Mouse (Mus musculus): ENCODE data around the gene Ddr2. TPM values are rescaled to one million over a fixed set of nuclear protein-coding genes. Genes with fewer than 3 reads are reported as not detected.

Ddr2 gene
- polyA plus RNA-seq, 1 experiment from 2014 or later: 29.5 TPM

DNA sequence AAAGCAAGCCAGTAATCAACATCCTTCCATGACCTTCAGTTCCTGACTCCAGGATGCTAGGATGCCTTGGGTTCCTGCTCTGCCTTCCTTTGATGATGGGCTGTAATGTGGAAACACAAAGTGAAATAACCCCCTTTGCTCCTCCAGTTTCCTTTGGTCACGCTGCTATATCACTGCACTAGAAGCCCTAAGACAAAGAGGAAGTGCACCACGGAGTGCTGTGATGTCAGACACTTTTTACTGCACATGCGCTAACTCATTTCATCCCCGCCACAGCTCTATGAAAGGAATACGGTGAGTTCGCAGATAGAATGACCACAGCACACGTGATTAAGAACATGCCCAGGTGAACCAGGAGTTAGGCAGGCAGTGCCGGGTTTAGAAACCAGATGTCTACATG lies 36.8 kb downstream of the Ddr2 start:
- WGBS: 81% methylated on average over 8 of the region's 8 CpGs
- ATAC-seq (ENCODE audit: low FRiP score, low TSS enrichment): no peak
- no peaks in the 10 kb centered on the region for H3K36me3 ChIP-seq (ENCODE audit: control insufficient read depth, insufficient read depth, low read length)
- no peak overlapping the region for H3K9ac ChIP-seq (ENCODE audit: low read depth, low read length)
- no peak overlapping the region for H3K4me3 ChIP-seq (ENCODE audit: low read length)
- no peaks in the 10 kb centered on the region for H3K4me1 ChIP-seq (ENCODE audit: control insufficient read depth, insufficient read depth, low read length)
- H3K27me3 ChIP-seq (ENCODE audit: control insufficient read depth, insufficient read depth, low read length): no peaks in the 10 kb centered on the region
- H3K4me2 ChIP-seq (replicated peaks; ENCODE audit: low read depth, low read length): no peak overlapping the region
- H3K27ac ChIP-seq (ENCODE audit: low read depth, low read length): no peak overlapping the region
- no peaks in the 10 kb centered on the region for H3K9me3 ChIP-seq (ENCODE audit: control insufficient read depth, low read length)

DNA sequence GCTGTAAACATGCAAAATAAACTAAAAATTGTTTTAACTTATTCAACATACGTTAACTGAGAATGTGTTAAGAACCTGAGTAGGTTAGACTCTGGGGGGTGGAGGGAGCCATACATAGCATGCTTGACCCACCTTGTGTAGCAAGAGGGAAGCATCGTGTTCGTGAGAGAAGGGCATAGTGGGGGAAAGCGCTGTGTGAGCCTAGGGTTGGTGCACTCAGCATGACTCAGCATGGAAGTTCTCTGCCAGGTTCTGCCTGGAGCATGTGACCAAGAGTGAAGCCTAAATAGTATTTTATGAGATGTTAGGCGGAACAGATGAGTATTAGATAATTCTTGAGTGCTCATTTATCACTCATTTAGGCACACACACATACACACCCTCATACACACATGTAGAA lies 41.4 kb downstream of the Ddr2 start:
- no peak overlapping the region for H3K4me3 ChIP-seq (ENCODE audit: low read length)
- peaks cover 15% of the 10 kb centered on the region for H3K4me1 ChIP-seq (ENCODE audit: control insufficient read depth, insufficient read depth, low read length)
- H3K4me2 ChIP-seq (replicated peaks; ENCODE audit: low read depth, low read length): no peak overlapping the region
- ATAC-seq (ENCODE audit: low FRiP score, low TSS enrichment): no peak
- no peak overlapping the region for H3K9ac ChIP-seq (ENCODE audit: low read depth, low read length)
- no peak overlapping the region for H3K27ac ChIP-seq (ENCODE audit: low read depth, low read length)
- no peaks in the 10 kb centered on the region for H3K36me3 ChIP-seq (ENCODE audit: control insufficient read depth, insufficient read depth, low read length)
- H3K9me3 ChIP-seq (ENCODE audit: control insufficient read depth, low read length): no peaks in the 10 kb centered on the region
- no peaks in the 10 kb centered on the region for H3K27me3 ChIP-seq (ENCODE audit: control insufficient read depth, insufficient read depth, low read length)
- 88% methylated on average over 5 of the region's 5 CpGs for WGBS

DNA sequence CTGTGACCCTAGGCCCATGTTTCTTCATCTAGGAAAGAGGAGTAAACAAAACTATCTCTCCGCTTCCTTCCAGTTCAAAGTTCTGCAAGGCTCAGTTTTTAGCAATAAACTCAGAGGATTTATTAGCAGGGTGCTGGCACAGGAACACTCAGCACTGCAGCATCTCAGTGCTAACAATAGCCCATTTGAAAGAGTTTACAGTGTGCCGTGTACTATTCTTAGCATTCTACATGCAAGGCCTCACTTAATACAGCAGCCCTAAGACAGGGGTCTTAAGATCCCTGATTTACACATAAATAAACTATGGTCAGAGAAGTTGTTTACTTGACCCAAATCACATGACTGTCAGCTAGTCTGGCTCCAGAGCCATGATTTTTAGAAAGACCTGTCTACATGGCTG lies 44.6 kb downstream of the Ddr2 start:
- H3K4me3 ChIP-seq (ENCODE audit: low read length): no peak overlapping the region
- H3K27ac ChIP-seq (ENCODE audit: low read depth, low read length): peak overlapping the region; percentile 17; the same call in 1 of the 2 replicates
- peaks cover 22% of the 10 kb centered on the region for H3K4me1 ChIP-seq (ENCODE audit: control insufficient read depth, insufficient read depth, low read length)
- H3K9ac ChIP-seq (ENCODE audit: low read depth, low read length): no peak overlapping the region
- H3K4me2 ChIP-seq (replicated peaks; ENCODE audit: low read depth, low read length): no peak overlapping the region
- no peaks in the 10 kb centered on the region for H3K9me3 ChIP-seq (ENCODE audit: control insufficient read depth, low read length)
- ATAC-seq (ENCODE audit: low FRiP score, low TSS enrichment): no peak
- no peaks in the 10 kb centered on the region for H3K36me3 ChIP-seq (ENCODE audit: control insufficient read depth, insufficient read depth, low read length)
- 47% methylated on average over 2 of the region's 2 CpGs for WGBS
- no peaks in the 10 kb centered on the region for H3K27me3 ChIP-seq (ENCODE audit: control insufficient read depth, insufficient read depth, low read length)

DNA sequence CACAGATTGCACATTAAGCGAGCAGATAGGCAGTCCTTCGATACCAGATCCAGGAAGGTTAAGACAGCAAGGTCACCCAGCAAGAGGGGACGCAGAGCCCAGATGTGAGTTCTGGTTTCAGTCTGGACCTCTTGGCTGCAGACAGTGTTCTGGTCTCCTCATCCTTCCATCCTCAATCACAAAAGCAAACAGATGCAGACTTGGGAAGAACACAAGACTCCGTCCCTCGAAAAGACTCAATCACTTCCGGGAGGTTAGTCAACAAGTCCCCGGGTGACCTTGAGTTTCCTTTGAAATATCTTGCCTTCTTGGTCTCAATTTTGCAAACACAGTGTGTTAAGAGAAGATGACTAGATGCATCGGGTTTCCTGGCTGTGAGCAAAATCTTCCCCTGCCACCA lies 45.6 kb downstream of the Ddr2 start:
- WGBS: 73% methylated on average over 8 of the region's 8 CpGs
- no peaks in the 10 kb centered on the region for H3K36me3 ChIP-seq (ENCODE audit: control insufficient read depth, insufficient read depth, low read length)
- H3K9ac ChIP-seq (ENCODE audit: low read depth, low read length): no peak overlapping the region
- peaks cover 22% of the 10 kb centered on the region for H3K4me1 ChIP-seq (ENCODE audit: control insufficient read depth, insufficient read depth, low read length)
- no peak overlapping the region for H3K4me3 ChIP-seq (ENCODE audit: low read length)
- H3K4me2 ChIP-seq (replicated peaks; ENCODE audit: low read depth, low read length): no peak overlapping the region
- H3K27me3 ChIP-seq (ENCODE audit: control insufficient read depth, insufficient read depth, low read length): no peaks in the 10 kb centered on the region
- 0 out of 2 replicates have a peak overlapping the region, but pooled peaks have one; percentile 55 for H3K27ac ChIP-seq (ENCODE audit: low read depth, low read length)
- ATAC-seq (ENCODE audit: low FRiP score, low TSS enrichment): no peak
- H3K9me3 ChIP-seq (ENCODE audit: control insufficient read depth, low read length): no peaks in the 10 kb centered on the region

DNA sequence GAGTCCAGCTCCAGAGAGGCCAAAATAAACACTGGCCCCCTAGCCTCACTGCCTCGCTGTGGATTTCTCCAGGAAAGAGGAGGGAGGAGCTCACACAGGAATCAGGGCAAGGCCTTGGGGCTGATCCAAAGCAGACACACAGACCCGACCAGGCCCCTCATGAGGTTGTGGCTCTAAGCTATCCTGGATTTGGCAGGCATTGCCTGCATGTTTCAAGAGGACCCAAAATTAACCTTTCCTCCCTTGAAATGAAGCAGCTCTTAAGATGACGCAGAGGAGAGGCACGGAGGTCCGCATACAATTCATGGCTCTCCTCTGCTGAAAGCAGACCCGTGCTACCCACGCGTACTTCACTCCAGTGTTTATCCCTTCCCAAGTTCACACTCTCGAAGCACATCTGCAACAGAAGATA lies 46.5 kb downstream of the Ddr2 start:
- H3K27ac ChIP-seq (ENCODE audit: low read depth, low read length): peak overlapping the region; percentile 55
- peaks cover 22% of the 10 kb centered on the region for H3K4me1 ChIP-seq (ENCODE audit: control insufficient read depth, insufficient read depth, low read length)
- H3K36me3 ChIP-seq (ENCODE audit: control insufficient read depth, insufficient read depth, low read length): no peaks in the 10 kb centered on the region
- no peak overlapping the region for H3K4me3 ChIP-seq (ENCODE audit: low read length)
- no peak overlapping the region for H3K9ac ChIP-seq (ENCODE audit: low read depth, low read length)
- 27% methylated on average over 9 of the region's 9 CpGs for WGBS
- H3K4me2 ChIP-seq (replicated peaks; ENCODE audit: low read depth, low read length): no peak overlapping the region
- no peaks in the 10 kb centered on the region for H3K27me3 ChIP-seq (ENCODE audit: control insufficient read depth, insufficient read depth, low read length)
- no peaks in the 10 kb centered on the region for H3K9me3 ChIP-seq (ENCODE audit: control insufficient read depth, low read length)
- peak; percentile 92 for ATAC-seq (ENCODE audit: low FRiP score, low TSS enrichment)

DNA sequence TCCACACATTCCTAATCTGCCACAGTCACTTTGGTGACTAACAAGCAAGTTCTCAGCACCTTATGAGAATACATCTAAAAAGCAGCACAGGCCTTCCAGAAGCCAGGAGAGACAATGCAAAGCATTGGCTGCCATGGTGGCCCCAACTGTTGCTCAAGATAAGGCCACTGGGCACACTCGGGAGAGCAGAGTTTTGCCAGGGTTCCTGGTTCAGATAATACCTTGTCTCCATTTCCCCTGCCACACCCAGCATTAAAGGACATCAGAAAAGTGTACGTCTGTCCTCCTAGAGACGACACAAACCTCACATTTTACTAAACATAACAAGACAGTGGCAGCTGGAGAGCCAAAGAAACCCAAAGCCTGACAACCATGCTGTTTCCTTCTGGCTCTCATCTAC lies 50.3 kb downstream of the Ddr2 start:
- H3K4me2 ChIP-seq (replicated peaks; ENCODE audit: low read depth, low read length): no peak overlapping the region
- no peak overlapping the region for H3K9ac ChIP-seq (ENCODE audit: low read depth, low read length)
- no peaks in the 10 kb centered on the region for H3K9me3 ChIP-seq (ENCODE audit: control insufficient read depth, low read length)
- WGBS: 41% methylated on average over 3 of the region's 3 CpGs
- no peak for ATAC-seq (ENCODE audit: low FRiP score, low TSS enrichment)
- H3K36me3 ChIP-seq (ENCODE audit: control insufficient read depth, insufficient read depth, low read length): no peaks in the 10 kb centered on the region
- H3K27me3 ChIP-seq (ENCODE audit: control insufficient read depth, insufficient read depth, low read length): no peaks in the 10 kb centered on the region
- H3K27ac ChIP-seq (ENCODE audit: low read depth, low read length): no peak overlapping the region
- no peak overlapping the region for H3K4me3 ChIP-seq (ENCODE audit: low read length)
- peaks cover 18% of the 10 kb centered on the region for H3K4me1 ChIP-seq (ENCODE audit: control insufficient read depth, insufficient read depth, low read length)

DNA sequence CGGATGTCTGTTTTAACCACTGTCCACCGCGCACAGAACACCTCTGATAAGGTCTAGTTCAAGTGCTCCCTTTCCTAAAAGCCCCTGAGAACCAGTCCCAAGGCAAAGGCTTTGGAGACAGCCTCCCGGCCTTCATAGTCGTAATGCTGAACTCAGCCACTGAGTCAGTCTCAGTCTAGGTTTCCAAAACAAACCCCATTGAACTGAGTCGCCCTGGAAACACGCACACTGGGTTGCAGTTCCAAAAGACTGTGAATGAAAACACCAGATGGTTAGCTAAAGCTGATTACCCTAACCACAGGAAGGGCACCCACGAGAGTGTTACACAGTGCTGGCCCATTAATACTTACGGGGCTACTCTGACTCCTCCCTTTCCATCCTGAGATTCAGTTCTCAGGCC lies 51.2 kb downstream of the Ddr2 start:
- H3K9ac ChIP-seq (ENCODE audit: low read depth, low read length): no peak overlapping the region
- ATAC-seq (ENCODE audit: low FRiP score, low TSS enrichment): no peak
- H3K4me1 ChIP-seq (ENCODE audit: control insufficient read depth, insufficient read depth, low read length): peaks cover 9% of the 10 kb centered on the region
- no peak overlapping the region for H3K4me3 ChIP-seq (ENCODE audit: low read length)
- no peak overlapping the region for H3K27ac ChIP-seq (ENCODE audit: low read depth, low read length)
- H3K9me3 ChIP-seq (ENCODE audit: control insufficient read depth, low read length): no peaks in the 10 kb centered on the region
- 90% methylated on average over 9 of the region's 9 CpGs for WGBS
- H3K27me3 ChIP-seq (ENCODE audit: control insufficient read depth, insufficient read depth, low read length): no peaks in the 10 kb centered on the region
- no peak overlapping the region for H3K4me2 ChIP-seq (replicated peaks; ENCODE audit: low read depth, low read length)
- H3K36me3 ChIP-seq (ENCODE audit: control insufficient read depth, insufficient read depth, low read length): no peaks in the 10 kb centered on the region

DNA sequence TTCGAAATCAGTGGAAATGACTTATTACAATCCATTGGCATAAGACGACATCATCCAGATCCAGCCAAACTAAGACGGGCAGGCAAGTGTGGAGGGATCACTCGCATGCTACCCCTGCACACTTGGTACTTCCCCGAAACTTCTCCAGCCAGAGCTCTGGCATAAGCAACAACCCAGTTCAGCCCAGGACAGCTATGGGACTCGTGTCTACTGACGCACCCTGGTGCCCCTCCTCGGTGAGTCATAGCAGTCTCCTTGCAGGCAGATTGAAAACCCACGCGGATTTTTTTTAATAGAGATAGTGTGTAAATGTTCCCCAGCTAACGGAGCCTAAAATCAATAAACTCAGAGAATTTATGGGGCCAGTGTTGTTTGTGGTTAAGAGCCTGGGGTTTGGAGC lies 52.5 kb downstream of the Ddr2 start:
- no peak for ATAC-seq (ENCODE audit: low FRiP score, low TSS enrichment)
- Histone ChIP-seq H3K4me3 (ENCODE audit: low read length) (no peak overlapping the region), H3K4me1 (ENCODE audit: control insufficient read depth, insufficient read depth, low read length) (no peaks in the 10 kb centered on the region; the same call in 1 of the 2 replicates), H3K9me3 (ENCODE audit: control insufficient read depth, low read length) (no peaks in the 10 kb centered on the region), H3K4me2 (replicated peaks; ENCODE audit: low read depth, low read length) (no peak overlapping the region), H3K9ac (ENCODE audit: low read depth, low read length) (no peak overlapping the region), H3K36me3 (ENCODE audit: control insufficient read depth, insufficient read depth, low read length) (no peaks in the 10 kb centered on the region), H3K27me3 (ENCODE audit: control insufficient read depth, insufficient read depth, low read length) (no peaks in the 10 kb centered on the region), H3K27ac (ENCODE audit: low read depth, low read length) (no peak overlapping the region)
- WGBS: 70% methylated on average over 11 of the region's 11 CpGs

DNA sequence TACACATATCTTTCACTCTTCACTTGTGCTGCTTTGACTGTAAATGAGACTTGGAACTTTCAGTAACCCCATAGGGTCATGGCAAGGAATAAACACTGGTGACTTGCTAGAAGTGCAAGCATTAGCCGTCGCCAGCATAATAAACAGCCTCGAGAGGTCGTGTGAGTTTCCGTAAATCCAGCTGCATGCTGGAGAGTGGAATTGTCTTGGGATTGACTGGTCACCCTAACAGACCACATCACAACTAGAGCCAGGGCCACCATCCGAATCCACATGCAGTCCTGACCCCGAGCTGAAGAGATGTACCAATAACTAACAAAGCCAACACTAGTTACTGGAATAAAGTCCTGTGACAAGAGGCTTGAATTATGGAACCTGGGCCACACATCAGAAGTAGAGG lies 53.0 kb downstream of the Ddr2 start:
- Histone ChIP-seq H3K4me2 (replicated peaks; ENCODE audit: low read depth, low read length) (no peak overlapping the region), H3K4me1 (ENCODE audit: control insufficient read depth, insufficient read depth, low read length) (no peaks in the 10 kb centered on the region; the same call in 1 of the 2 replicates), H3K9me3 (ENCODE audit: control insufficient read depth, low read length) (no peaks in the 10 kb centered on the region), H3K27ac (ENCODE audit: low read depth, low read length) (no peak overlapping the region), H3K4me3 (ENCODE audit: low read length) (no peak overlapping the region), H3K9ac (ENCODE audit: low read depth, low read length) (no peak overlapping the region), H3K36me3 (ENCODE audit: control insufficient read depth, insufficient read depth, low read length) (no peaks in the 10 kb centered on the region), H3K27me3 (ENCODE audit: control insufficient read depth, insufficient read depth, low read length) (no peaks in the 10 kb centered on the region)
- ATAC-seq (ENCODE audit: low FRiP score, low TSS enrichment): no peak
- WGBS: 57% methylated on average over 7 of the region's 7 CpGs

DNA sequence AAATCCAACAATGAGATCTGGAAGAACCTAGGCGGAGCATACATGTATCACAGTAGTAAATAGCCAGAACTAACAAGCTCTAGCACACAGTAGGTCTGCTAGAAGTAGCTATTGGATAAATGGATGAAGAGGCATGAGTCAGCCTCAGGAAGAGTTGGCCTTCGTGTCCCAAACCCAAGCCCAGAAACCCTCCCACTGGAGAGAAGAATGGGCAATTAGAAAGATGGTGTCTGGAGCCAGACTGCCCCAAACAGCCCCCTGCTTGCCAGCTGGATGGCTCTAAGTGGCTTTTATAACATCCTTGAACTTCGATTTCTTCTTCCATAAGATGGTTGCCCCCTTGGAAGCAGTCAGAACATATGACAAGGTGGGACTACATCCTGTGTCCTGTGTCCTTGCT lies 53.6 kb downstream of the Ddr2 start:
- WGBS: 76% methylated on average over 3 of the region's 3 CpGs
- Histone ChIP-seq H3K4me3 (ENCODE audit: low read length) (no peak overlapping the region), H3K27me3 (ENCODE audit: control insufficient read depth, insufficient read depth, low read length) (no peaks in the 10 kb centered on the region), H3K9ac (ENCODE audit: low read depth, low read length) (no peak overlapping the region), H3K4me2 (replicated peaks; ENCODE audit: low read depth, low read length) (no peak overlapping the region), H3K36me3 (ENCODE audit: control insufficient read depth, insufficient read depth, low read length) (no peaks in the 10 kb centered on the region), H3K9me3 (ENCODE audit: control insufficient read depth, low read length) (no peaks in the 10 kb centered on the region), H3K27ac (ENCODE audit: low read depth, low read length) (no peak overlapping the region), H3K4me1 (ENCODE audit: control insufficient read depth, insufficient read depth, low read length) (no peaks in the 10 kb centered on the region; the same call in 1 of the 2 replicates)
- no peak for ATAC-seq (ENCODE audit: low FRiP score, low TSS enrichment)
